Mouse (Mus musculus) lung, embryonic 16.5 days (tissue): ENCODE measurements around the gene Cers6. TPM values are rescaled to one million over a fixed set of nuclear protein-coding genes. Genes with fewer than 3 reads are reported as not detected.
A peak's percentile ranks its signal among the peaks of the same experiment; 100 is the strongest.

Source experiments
- ATAC-seq: fragments of 200-750 bp; cut with Nextera tagmentation; 2 replicates; pipeline ENCODE4 v1.8.0; 2017; ENCODE audit warnings: low read depth, mild to moderate bottlenecking, moderate library complexity
- H3K27ac ChIP-seq: fragments of 300-500 bp; sonication (generic); 2 replicates; pipeline ENCODE4 v1.5.1; 2014; ENCODE audit warnings: mild to moderate bottlenecking, control low read depth, low read length
- H3K27me3 ChIP-seq: fragments of 300-500 bp; sonication (generic); 2 replicates; pipeline ENCODE4 v1.6.1; 2014; ENCODE audit warnings: low read depth, low read length, mixed read lengths; ENCODE audit not compliant: control insufficient read depth, insufficient read depth
- H3K36me3 ChIP-seq: fragments of 300-500 bp; sonication (generic); 2 replicates; pipeline ENCODE4 v1.6.1; 2014; ENCODE audit warnings: low read length; ENCODE audit not compliant: control insufficient read depth, insufficient read depth
- H3K4me1 ChIP-seq: fragments of 300-500 bp; sonication (generic); replicated peaks from 2 replicates; pipeline ENCODE4 v1.6.1; 2014; ENCODE audit warnings: low read length, mixed read lengths; ENCODE audit not compliant: control insufficient read depth, insufficient read depth
- H3K4me2 ChIP-seq: fragments of 300-500 bp; sonication (generic); 2 replicates; pipeline ENCODE4 v1.6.1; 2014; ENCODE audit warnings: low read depth, low read length, control low read depth
- H3K4me3 ChIP-seq: fragments of 300-500 bp; sonication (generic); 2 replicates; pipeline ENCODE4 v1.5.1; 2014; ENCODE audit warnings: mild to moderate bottlenecking, low read length, control low read depth
- H3K9ac ChIP-seq: fragments of 300-500 bp; sonication (generic); 2 replicates; pipeline ENCODE4 v1.6.1; 2014; ENCODE audit warnings: low read length, control low read depth
- H3K9me3 ChIP-seq: fragments of 300-500 bp; sonication (generic); 2 replicates; pipeline ENCODE4 v1.6.1; 2016; ENCODE audit warnings: low read length; ENCODE audit not compliant: control insufficient read depth
- WGBS: fragments of 180-500 bp; shearing (Covaris S2); extraction: QIAGEN DNeasy Blood & Tissue Kit; methylation state at CpG from one replicate; pipeline ENCODE4 v1.1.7; 2014; 5-methylcytosine and 5-hydroxymethylcytosine counted together
- polyA plus RNA-seq: library from polyadenylated mRNA; unstranded; fragments of >200 nt; fragmentation: Nextera tagmentation; extraction: Ambion mirVana; gene quantifications from 2 replicates; pipeline ENCODE4 v1.2.1, GENCODE M21; 2015

The Cers6 gene
- polyA plus RNA-seq, 1 experiment from 2014 or later: 19.7 TPM

DNA sequence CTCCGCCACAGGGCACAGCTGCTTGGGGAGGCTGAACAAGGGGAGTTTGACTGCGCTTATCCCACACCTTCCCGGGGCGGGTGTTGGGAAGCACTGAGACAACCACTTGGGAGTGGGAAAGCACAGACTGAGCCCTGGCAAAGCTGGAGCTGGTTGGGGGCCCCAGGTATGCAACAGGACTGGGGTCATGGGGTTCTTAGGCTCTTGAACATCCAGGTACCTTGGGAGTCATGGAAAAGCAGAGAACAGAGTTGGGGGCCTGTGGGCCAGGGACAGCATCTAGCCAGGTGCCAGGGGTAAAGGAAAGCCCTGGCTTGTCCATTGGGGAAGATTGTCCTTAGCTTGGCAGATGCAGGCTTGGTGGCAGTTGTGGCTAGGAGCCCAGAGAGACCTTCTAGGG lies 31.2 kb downstream of the Cers6 start:
- Histone ChIP-seq H3K27me3 (no peaks in the 10 kb centered on the region), H3K4me2 (no peak overlapping the region), H3K4me3 (no peak overlapping the region), H3K27ac (no peak overlapping the region), H3K9me3 (no peaks in the 10 kb centered on the region), H3K36me3 (no peaks in the 10 kb centered on the region), H3K9ac (no peak overlapping the region), H3K4me1 (peaks cover 5% of the 10 kb centered on the region; the same call in 1 of the 2 replicates)
- no peak for ATAC-seq
- 96% methylated on average over 4 of the region's 4 CpGs for WGBS

DNA sequence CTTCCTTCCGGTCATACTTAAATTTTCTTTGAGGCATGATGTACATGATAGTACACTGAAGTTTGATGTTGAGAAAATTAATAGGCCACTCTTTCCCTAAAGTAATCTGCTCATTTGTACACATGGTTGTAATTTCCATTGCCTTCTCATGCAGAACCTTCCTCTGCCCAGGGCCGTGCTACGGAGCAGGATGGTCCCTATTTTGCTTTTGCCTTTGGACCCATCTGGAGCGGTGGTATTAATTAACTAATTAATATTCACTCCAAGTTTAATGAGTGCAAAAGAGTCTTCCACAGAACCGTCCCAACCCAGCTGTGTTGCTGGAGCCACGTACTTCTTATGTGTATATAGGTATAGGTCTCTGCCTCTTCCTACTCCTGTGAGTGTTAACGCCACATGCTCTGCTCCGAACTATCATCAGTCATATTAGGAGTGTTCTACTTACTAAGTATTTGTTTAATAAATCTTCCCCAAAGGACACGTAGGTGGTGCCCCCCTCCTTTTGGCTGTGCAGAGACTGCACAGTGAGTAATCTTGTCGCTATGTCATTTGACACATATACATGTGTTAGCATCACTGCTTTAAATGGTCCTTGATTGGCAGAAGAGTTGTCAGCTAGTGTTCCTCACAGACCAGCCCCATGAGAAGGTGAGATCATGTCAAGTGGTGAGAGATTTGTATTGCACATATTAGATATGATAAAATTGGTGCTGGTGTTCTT lies 34.0 kb downstream of the Cers6 start:
- no peaks in the 10 kb centered on the region for H3K36me3 ChIP-seq
- ATAC-seq: no peak
- H3K27ac ChIP-seq: no peak overlapping the region
- H3K4me2 ChIP-seq: no peak overlapping the region
- no peaks in the 10 kb centered on the region for H3K4me1 ChIP-seq
- H3K9me3 ChIP-seq: no peaks in the 10 kb centered on the region
- no peaks in the 10 kb centered on the region for H3K27me3 ChIP-seq
- no peak overlapping the region for H3K9ac ChIP-seq
- no peak overlapping the region for H3K4me3 ChIP-seq
- WGBS: 78% methylated on average over 10 of the region's 10 CpGs

DNA sequence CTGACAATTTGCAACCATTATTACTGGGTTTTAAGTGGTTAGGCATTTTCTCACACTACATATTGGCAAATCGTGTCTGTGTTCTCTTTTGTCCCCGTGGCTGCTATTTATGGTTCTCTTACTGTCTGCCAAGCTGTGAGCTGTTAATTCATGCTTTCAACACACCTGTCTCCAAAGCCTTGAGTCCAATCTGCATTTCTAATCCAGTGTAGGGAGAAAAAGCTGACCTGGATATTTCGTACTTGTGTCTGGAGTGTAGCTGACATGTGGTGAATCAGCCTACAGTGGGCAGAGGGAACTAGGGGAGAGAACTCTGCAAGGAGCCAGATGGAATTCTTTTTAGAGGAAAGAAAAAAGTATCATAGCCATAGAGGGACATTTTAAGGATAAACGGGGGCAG lies 35.0 kb downstream of the Cers6 start:
- 70% methylated on average over 4 of the region's 4 CpGs for WGBS
- H3K27ac ChIP-seq: no peak overlapping the region
- H3K4me1 ChIP-seq: peaks cover 5% of the 10 kb centered on the region; the same call in 1 of the 2 replicates
- no peak for ATAC-seq
- H3K9ac ChIP-seq: no peak overlapping the region
- H3K4me2 ChIP-seq: no peak overlapping the region
- H3K36me3 ChIP-seq: no peaks in the 10 kb centered on the region
- H3K9me3 ChIP-seq: no peaks in the 10 kb centered on the region
- no peak overlapping the region for H3K4me3 ChIP-seq
- no peaks in the 10 kb centered on the region for H3K27me3 ChIP-seq

GRCm38 (mm10) chr2:68899770-68900521 lies 38.7 kb downstream of the Cers6 start:
- 52% methylated on average over 7 of the region's 7 CpGs for WGBS
- ATAC-seq: no peak

GRCm38 (mm10) chr2:68900640-68901378 lies 39.6 kb downstream of the Cers6 start:
- ATAC-seq: peak; percentile 31; the same call in 1 of the 2 replicates
- H3K27me3 ChIP-seq: no peaks in the 10 kb centered on the region
- H3K36me3 ChIP-seq: no peaks in the 10 kb centered on the region
- no peak overlapping the region for H3K4me3 ChIP-seq
- peaks cover 5% of the 10 kb centered on the region; the same call in 1 of the 2 replicates for H3K4me1 ChIP-seq
- no peaks in the 10 kb centered on the region for H3K9me3 ChIP-seq
- no peak overlapping the region for H3K9ac ChIP-seq
- WGBS: 36% methylated on average over 9 of the region's 9 CpGs
- H3K27ac ChIP-seq: peak overlapping the region; percentile 36
- H3K4me2 ChIP-seq: no peak overlapping the region

More at GRCm38 (mm10) chr2:68899770-68900521, 38.7 kb downstream of the Cers6 start:
- Histone ChIP-seq H3K4me1 (peaks cover 5% of the 10 kb centered on the region; the same call in 1 of the 2 replicates), H3K9me3 (no peaks in the 10 kb centered on the region), H3K36me3 (no peaks in the 10 kb centered on the region), H3K9ac (no peak overlapping the region), H3K4me3 (no peak overlapping the region), H3K27ac (no peak overlapping the region), H3K27me3 (no peaks in the 10 kb centered on the region), H3K4me2 (no peak overlapping the region)

- no peak overlapping the region for H3K4me3 ChIP-seq
- WGBS: 64% methylated on average over 2 of the region's 2 CpGs
- no peaks in the 10 kb centered on the region; the same call in 1 of the 2 replicates for H3K9me3 ChIP-seq
- no peaks in the 10 kb centered on the region for H3K27me3 ChIP-seq
- H3K4me1 ChIP-seq: peaks cover 5% of the 10 kb centered on the region; the same call in 1 of the 2 replicates
- ATAC-seq: no peak
- H3K27ac ChIP-seq: no peak overlapping the region
- H3K36me3 ChIP-seq: no peaks in the 10 kb centered on the region
- H3K9ac ChIP-seq: no peak overlapping the region
- H3K4me2 ChIP-seq: no peak overlapping the region
These were observed 40.5 kb downstream of the Cers6 start for GRCm38 (mm10) chr2:68901708-68902107.

DNA sequence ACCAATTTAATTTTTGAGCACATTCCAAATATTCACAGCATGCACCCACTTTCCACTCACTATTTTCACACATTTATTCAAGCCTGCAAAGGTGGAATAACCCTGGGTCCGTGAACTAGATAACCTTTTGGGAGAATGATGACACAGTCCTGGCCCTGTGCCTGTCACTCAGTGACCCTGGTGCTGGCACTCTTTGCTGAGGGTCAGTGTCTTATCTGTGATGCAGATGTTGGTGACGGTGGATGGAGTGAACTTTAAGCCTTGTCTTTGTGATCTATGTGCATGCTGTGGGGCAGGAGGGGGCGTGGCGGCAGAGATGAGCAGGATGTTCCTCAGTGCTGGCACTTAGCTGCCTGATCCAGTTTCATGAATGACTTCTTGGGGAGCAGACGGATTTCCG lies 41.3 kb downstream of the Cers6 start:
- no peak overlapping the region for H3K9ac ChIP-seq
- H3K4me2 ChIP-seq: no peak overlapping the region
- H3K4me1 ChIP-seq: peaks cover 5% of the 10 kb centered on the region; the same call in 1 of the 2 replicates
- 65% methylated on average over 6 of the region's 6 CpGs for WGBS
- no peak overlapping the region for H3K4me3 ChIP-seq
- ATAC-seq: no peak
- no peak overlapping the region for H3K27ac ChIP-seq
- no peaks in the 10 kb centered on the region for H3K27me3 ChIP-seq
- no peaks in the 10 kb centered on the region; the same call in 1 of the 2 replicates for H3K9me3 ChIP-seq
- no peaks in the 10 kb centered on the region for H3K36me3 ChIP-seq

DNA sequence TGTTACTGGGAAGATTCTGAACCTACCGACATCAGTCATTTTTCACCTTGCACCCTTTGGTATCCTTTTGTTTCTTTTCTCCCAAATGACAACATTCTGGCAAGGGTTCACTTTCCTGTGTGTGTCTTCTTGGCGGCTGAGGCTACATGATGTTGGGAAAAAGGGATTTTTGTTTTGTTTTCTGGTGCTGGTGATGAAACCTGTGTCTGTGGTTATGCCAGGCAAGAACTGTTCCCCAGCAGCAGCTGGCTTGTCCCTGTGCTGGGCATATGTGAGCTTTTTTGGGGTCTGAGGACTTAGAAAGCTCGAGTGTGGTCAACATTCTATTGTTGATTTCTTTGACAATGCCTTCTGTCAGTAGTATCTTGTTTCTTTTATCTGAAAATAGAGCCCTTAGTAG lies 45.7 kb downstream of the Cers6 start:
- Histone ChIP-seq H3K4me1 (no peaks in the 10 kb centered on the region), H3K27me3 (no peaks in the 10 kb centered on the region), H3K9ac (no peak overlapping the region), H3K27ac (no peak overlapping the region), H3K4me2 (no peak overlapping the region), H3K9me3 (no peaks in the 10 kb centered on the region; the same call in 1 of the 2 replicates), H3K4me3 (no peak overlapping the region), H3K36me3 (no peaks in the 10 kb centered on the region)
- WGBS: 61% methylated on average over 3 of the region's 3 CpGs
- no peak for ATAC-seq
